ENCODE assay signal across 13 mouse cellular contexts in genomic region chr10:97478259-97478658, GRCm38 (mm10). TPM values are rescaled to one million over a fixed set of nuclear protein-coding genes. Genes with fewer than 3 reads are reported as not detected.
DNase-seq lines count a peak whose midpoint lies in the region; ATAC-seq and TF ChIP-seq lines count a peak whose summit lies in the region.
"Had no signal": no experiment of that assay in that cellular context is flagged by ENCODE, and none has a peak within 500 bp of the region (broad histone marks: within the 10 kb centered on the region; RNA-seq: fewer than 3 reads in every experiment).

No protein-coding gene starts in this region.

- TF ChIP-seq POLR2A in limb, embryonic 14.5 days (IDR thresholded peaks at IDR 0.05; ENCODE audit: borderline replicate concordance, extremely low read depth, insufficient read depth, insufficient read length): no peak

- no peak for DNase-seq in kidney, postnatal 36 days
- peak; percentile 56 for DNase-seq in adipocyte (ENCODE audit: low spot score)
- DNase-seq in embryonic facial prominence, embryonic 10.5 days (ENCODE audit: low spot score): no peak
- DNase-seq in limb, embryonic 14.5 days (ENCODE audit: low spot score): peak; percentile 39
- no peak for DNase-seq in adrenal gland, postnatal 25 days
- DNase-seq: cerebellum, postnatal 10 days; heart, postnatal 14 days; kidney, adult 8-10 months; liver, embryonic 13.5 days; right cerebral cortex, postnatal 14 days had no signal

- peak overlapping the region; percentile 76; the same call in 1 of the 2 replicates for H3K27ac ChIP-seq in kidney, embryonic 14.5 days (ENCODE audit: low read depth, low read length)
- H3K27ac ChIP-seq in embryonic facial prominence, embryonic 10.5 days (replicated peaks): peak overlapping the region; percentile 35; the same call in 1 of the 2 replicates
- H3K27ac ChIP-seq in limb, embryonic 14.5 days (replicated peaks; ENCODE audit: low read depth, low read length): peak overlapping the region; percentile 71
- H3K27ac ChIP-seq in hindbrain, embryonic 13.5 days: no peak overlapping the region
- H3K27ac ChIP-seq: liver, embryonic 13.5 days had no signal

- WGBS in kidney, embryonic 14.5 days: 48% methylated on average over 3 of the region's 3 CpGs
- 57% methylated on average over 3 of the region's 3 CpGs for WGBS in embryonic facial prominence, embryonic 10.5 days
- 50% methylated on average over 3 of the region's 3 CpGs for WGBS in limb, embryonic 14.5 days
- 72% methylated on average over 3 of the region's 3 CpGs for WGBS in hindbrain, embryonic 13.5 days

- no peaks in the 10 kb centered on the region for H3K36me3 ChIP-seq in kidney, embryonic 14.5 days (ENCODE audit: control insufficient read depth, insufficient read depth, low read length)
- no peaks in the 10 kb centered on the region for H3K36me3 ChIP-seq in embryonic facial prominence, embryonic 10.5 days (replicated peaks)
- no peaks in the 10 kb centered on the region for H3K36me3 ChIP-seq in limb, embryonic 14.5 days (ENCODE audit: control insufficient read depth, insufficient read depth, low read length)
- no peaks in the 10 kb centered on the region for H3K36me3 ChIP-seq in hindbrain, embryonic 13.5 days
- H3K36me3 ChIP-seq: liver, embryonic 13.5 days had no signal

- H3K9ac ChIP-seq in kidney, embryonic 14.5 days (ENCODE audit: low read depth, low read length): no peak overlapping the region
- no peak overlapping the region for H3K9ac ChIP-seq in limb, embryonic 14.5 days (ENCODE audit: low read depth, low read length, severe bottlenecking)
- H3K9ac ChIP-seq in hindbrain, embryonic 13.5 days: no peak overlapping the region
- H3K9ac ChIP-seq: liver, embryonic 13.5 days had no signal

- H3K4me2 ChIP-seq in kidney, embryonic 14.5 days (replicated peaks; ENCODE audit: low read depth, low read length): no peak overlapping the region
- H3K4me2 ChIP-seq in limb, embryonic 14.5 days (replicated peaks; ENCODE audit: low read depth, low read length, severe bottlenecking): no peak overlapping the region
- H3K4me2 ChIP-seq in hindbrain, embryonic 13.5 days: no peak overlapping the region
- H3K4me2 ChIP-seq: liver, embryonic 13.5 days had no signal

- no peak overlapping the region for H3K4me3 ChIP-seq in kidney, embryonic 14.5 days (ENCODE audit: low read length)
- no peak overlapping the region for H3K4me3 ChIP-seq in embryonic facial prominence, embryonic 10.5 days
- H3K4me3 ChIP-seq in limb, embryonic 14.5 days (replicated peaks; ENCODE audit: low read length): no peak overlapping the region
- no peak overlapping the region for H3K4me3 ChIP-seq in hindbrain, embryonic 13.5 days
- H3K4me3 ChIP-seq: liver, embryonic 13.5 days; megakaryocyte, embryonic 14.5 days had no signal

- H3K4me1 ChIP-seq in kidney, embryonic 14.5 days (ENCODE audit: control insufficient read depth, insufficient read depth, low read length): 0 out of 2 replicates have a peak, but pooled peaks cover 16% of the 10 kb centered on the region
- peaks cover 32% of the 10 kb centered on the region for H3K4me1 ChIP-seq in embryonic facial prominence, embryonic 10.5 days
- peaks cover 19% of the 10 kb centered on the region for H3K4me1 ChIP-seq in limb, embryonic 14.5 days (ENCODE audit: control insufficient read depth, insufficient read depth, low read length)
- H3K4me1 ChIP-seq in hindbrain, embryonic 13.5 days (replicated peaks): peaks cover 9% of the 10 kb centered on the region; the same call in 1 of the 2 replicates
- H3K4me1 ChIP-seq: liver, embryonic 13.5 days; megakaryocyte, embryonic 14.5 days had no signal

- no peaks in the 10 kb centered on the region for H3K27me3 ChIP-seq in kidney, embryonic 14.5 days (ENCODE audit: control insufficient read depth, insufficient read depth, low read length)
- no peaks in the 10 kb centered on the region for H3K27me3 ChIP-seq in embryonic facial prominence, embryonic 10.5 days (replicated peaks; ENCODE audit: low read depth, poor library complexity, severe bottlenecking)
- H3K27me3 ChIP-seq in limb, embryonic 14.5 days (ENCODE audit: control insufficient read depth, insufficient read depth, low read length): no peaks in the 10 kb centered on the region
- no peaks in the 10 kb centered on the region for H3K27me3 ChIP-seq in hindbrain, embryonic 13.5 days
- H3K27me3 ChIP-seq: liver, embryonic 13.5 days; megakaryocyte, embryonic 14.5 days had no signal

- H3K9me3 ChIP-seq in kidney, embryonic 14.5 days (ENCODE audit: control insufficient read depth, low read length): no peaks in the 10 kb centered on the region
- H3K9me3 ChIP-seq in embryonic facial prominence, embryonic 10.5 days: no peaks in the 10 kb centered on the region
- no peaks in the 10 kb centered on the region for H3K9me3 ChIP-seq in limb, embryonic 14.5 days (ENCODE audit: control insufficient read depth, low read length)
- no peaks in the 10 kb centered on the region for H3K9me3 ChIP-seq in hindbrain, embryonic 13.5 days
- H3K9me3 ChIP-seq: liver, embryonic 13.5 days had no signal

- ATAC-seq in kidney, embryonic 14.5 days (ENCODE audit: low FRiP score, low TSS enrichment): no peak
- ATAC-seq in limb, embryonic 14.5 days (ENCODE audit: low FRiP score, low read depth): no peak; the same call in 1 of the 2 replicates
- ATAC-seq in hindbrain, embryonic 13.5 days (ENCODE audit: low FRiP score): no peak

RNA-seq across cellular contexts. Expression of gene Dcn, which starts 1.1 kb away (rescaled TPM):
- polyA plus RNA-seq in kidney, embryonic 14.5 days (2014; fragmentation: Nextera tagmentation; extraction: Ambion mirVana): 113 and 120 TPM in 2 replicates
- 2.7 and 4.9 TPM in 2 replicates for polyA plus RNA-seq in embryonic facial prominence, embryonic 10.5 days (2016; fragmentation: Nextera tagmentation; extraction: Ambion mirVana)
- 435 and 512 TPM in 2 replicates for polyA plus RNA-seq in limb, embryonic 14.5 days (2012; rRNA removed)
- 720 and 758 TPM in 2 replicates for polyA plus RNA-seq in limb, embryonic 14.5 days (2014; fragmentation: Nextera tagmentation; extraction: Ambion mirVana)
- 92.2 and 94.0 TPM in 2 replicates for polyA plus RNA-seq in hindbrain, embryonic 13.5 days (2015; fragmentation: Nextera tagmentation; extraction: Ambion mirVana)
- 75.1 and 88.2 TPM in 2 replicates for total RNA-seq in adrenal gland, postnatal 25 days (2021)

Comparison
In these comparisons a context has a peak if more than half of its experiments do, and no peak if none do; other contexts are left out.
1. DNase-seq: peak in adipocyte (single experiment) and limb, embryonic 14.5 days (single experiment); none in kidney, postnatal 36 days (0 of 2), embryonic facial prominence, embryonic 10.5 days (single experiment) and adrenal gland, postnatal 25 days (single experiment).
2. RNA of gene Dcn, which starts 1.1 kb away (polyA plus RNA-seq): 435 to 758 TPM in limb, embryonic 14.5 days, 113 to 120 TPM in kidney, embryonic 14.5 days and 92.2 to 94.0 TPM in hindbrain, embryonic 13.5 days; 2.7 to 4.9 TPM in embryonic facial prominence, embryonic 10.5 days; every median in the first group is over 10 times any median in the second.